Mouse (Mus musculus): ENCODE results near the gene Snx3. TPM values are rescaled to one million over a fixed set of nuclear protein-coding genes. Genes with fewer than 3 reads are reported as not detected.

The Snx3 gene
- polyA plus RNA-seq, 1 experiment from 2014 or later: 250 TPM

DNA sequence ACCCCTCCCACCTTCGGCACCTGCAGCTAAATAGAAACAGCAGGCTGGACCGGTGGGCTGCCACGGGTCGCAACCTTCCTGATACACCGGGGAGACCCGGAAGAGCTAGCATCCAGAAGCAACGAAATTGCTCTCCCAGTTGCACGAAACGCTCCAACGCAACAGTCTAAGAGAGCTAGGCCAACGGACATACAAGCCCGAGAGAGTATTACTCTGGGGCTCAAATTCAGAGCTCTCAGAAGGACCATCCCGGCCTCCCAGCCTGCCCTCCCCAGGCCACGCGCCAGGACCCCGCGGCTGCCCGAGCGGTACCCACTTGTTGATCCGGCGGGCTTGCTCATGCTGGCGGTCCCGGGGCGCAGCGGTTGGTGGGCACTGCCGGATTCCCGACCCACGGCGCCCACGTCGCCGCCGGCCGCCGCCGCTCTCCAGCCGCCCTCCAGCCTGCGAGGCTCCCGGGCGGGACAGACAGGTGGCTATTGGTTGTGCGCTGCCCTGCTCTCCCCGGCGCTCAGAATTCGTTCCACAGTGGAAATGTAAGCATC is 80.8 kb downstream of the Snx3 start:
- no peaks in the 10 kb centered on the region for H3K9me3 ChIP-seq
- no peak for ATAC-seq (ENCODE audit: low FRiP score)
- peak overlapping the region; percentile 97 for H3K9ac ChIP-seq
- H3K4me1 ChIP-seq: peaks cover 70% of the 10 kb centered on the region
- peak overlapping the region; percentile 73 for H3K4me2 ChIP-seq
- H3K27ac ChIP-seq: peak overlapping the region; percentile 90
- peaks cover 27% of the 10 kb centered on the region for H3K27me3 ChIP-seq
- WGBS: under 1% methylated on average over 44 of the region's 44 CpGs
- H3K36me3 ChIP-seq (replicated peaks): peaks cover 2% of the 10 kb centered on the region
- H3K4me3 ChIP-seq (replicated peaks): peak overlapping the region; percentile 72

- H3K27me3 ChIP-seq: peaks cover 32% of the 10 kb centered on the region
- WGBS: 0% methylated on average over 43 of the region's 43 CpGs
- peak within 1 kb of the TSS; percentile 73 for H3K4me2 ChIP-seq
- H3K27ac ChIP-seq: peak within 1 kb of the TSS; percentile 90
- H3K4me3 ChIP-seq (replicated peaks): peak within 1 kb of the TSS; percentile 72
- H3K36me3 ChIP-seq (replicated peaks): no peaks in the 10 kb centered on the region; the same call in 1 of the 2 replicates
- H3K9ac ChIP-seq: peak within 1 kb of the TSS; percentile 97
- no peaks in the 10 kb centered on the region for H3K9me3 ChIP-seq
- peak; percentile 81 for ATAC-seq (ENCODE audit: low FRiP score)
- peaks cover 71% of the 10 kb centered on the region for H3K4me1 ChIP-seq
These were observed 81.5 kb downstream of the Snx3 start, which contains the start of the genes Nr2e1 and Ostm1 for GRCm38 (mm10) chr10:42583157-42583872. Gene Nr2e1, minus strand, starts transcription at chr10:42583632. Gene Ostm1, plus strand, starts transcription at chr10:42583822.

- Histone ChIP-seq H3K4me2 (peak overlapping the region; percentile 73), H3K36me3 (replicated peaks) (no peaks in the 10 kb centered on the region; the same call in 1 of the 2 replicates), H3K9ac (peak overlapping the region; percentile 97), H3K9me3 (no peaks in the 10 kb centered on the region), H3K27me3 (peaks cover 37% of the 10 kb centered on the region), H3K4me3 (replicated peaks) (peak overlapping the region; percentile 72), H3K27ac (peak overlapping the region; percentile 90), H3K4me1 (peaks cover 72% of the 10 kb centered on the region)
- under 1% methylated on average over 32 of the region's 32 CpGs for WGBS
- peak; percentile 8; the same call in 1 of the 2 replicates for ATAC-seq (ENCODE audit: low FRiP score)
These were observed 82.1 kb downstream of the Snx3 start for GRCm38 (mm10) chr10:42583902-42584435.

DNA sequence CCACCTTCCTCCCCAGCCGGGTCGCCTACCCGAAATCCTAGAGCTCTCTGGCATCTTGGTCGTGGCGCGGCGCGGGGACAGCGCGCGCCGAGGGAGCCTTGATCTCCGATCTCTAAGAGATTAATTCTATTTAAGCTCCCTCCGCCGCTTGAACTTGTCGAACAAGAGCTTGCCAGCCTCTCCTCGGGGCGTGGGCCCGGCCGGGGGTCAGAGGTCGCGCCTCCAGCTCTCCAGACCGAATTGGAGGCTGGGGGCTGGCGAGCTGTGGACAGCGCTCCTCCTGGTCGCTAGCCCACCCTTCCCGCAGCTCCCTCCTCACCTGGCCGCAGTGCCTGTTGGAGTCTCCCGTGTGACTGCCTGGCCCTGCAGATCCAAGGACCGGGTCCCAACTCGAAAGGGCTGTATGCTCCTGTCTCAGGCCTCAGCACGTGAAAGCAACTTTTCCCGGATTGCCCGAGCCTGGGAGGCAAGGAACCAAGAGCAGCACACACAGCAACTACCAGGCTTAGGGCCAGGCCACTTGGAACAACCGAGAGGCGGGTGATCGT is 82.7 kb downstream of the Snx3 start:
- peak overlapping the region; percentile 73 for H3K4me2 ChIP-seq
- peak overlapping the region; percentile 97 for H3K9ac ChIP-seq
- under 1% methylated on average over 37 of the region's 37 CpGs for WGBS
- peak overlapping the region; percentile 90 for H3K27ac ChIP-seq
- H3K9me3 ChIP-seq: no peaks in the 10 kb centered on the region
- H3K4me3 ChIP-seq (replicated peaks): peak overlapping the region; percentile 72
- no peaks in the 10 kb centered on the region; the same call in 1 of the 2 replicates for H3K36me3 ChIP-seq (replicated peaks)
- H3K27me3 ChIP-seq: peaks cover 38% of the 10 kb centered on the region
- no peak for ATAC-seq (ENCODE audit: low FRiP score)
- H3K4me1 ChIP-seq: peaks cover 71% of the 10 kb centered on the region

Other genes with a start within 250 kb of the Snx3 start
- gene Foxo3, start 225.3 kb upstream of the Snx3 start, polyA plus RNA-seq (2016; fragmentation: Nextera tagmentation; extraction: Ambion mirVana): 3.1 TPM in 2 replicates
- 4.1 and 4.3 TPM in 2 replicates for gene Afg1l, start 23.5 kb upstream of the Snx3 start, polyA plus RNA-seq (2016; fragmentation: Nextera tagmentation; extraction: Ambion mirVana)
- gene Nr2e1, start 81.6 kb downstream of the Snx3 start, polyA plus RNA-seq (2016; fragmentation: Nextera tagmentation; extraction: Ambion mirVana): 104 TPM in 2 replicates
- gene Ostm1, start 81.8 kb downstream of the Snx3 start, polyA plus RNA-seq (2016; fragmentation: Nextera tagmentation; extraction: Ambion mirVana): 63.1 and 65.4 TPM in 2 replicates